Mouse (Mus musculus) heart, adult 8-10 months (tissue): ENCODE data around the gene Kdsr. TPM values are rescaled to one million over a fixed set of nuclear protein-coding genes. Genes with fewer than 3 reads are reported as not detected.
"Not testable (repeated sequence)": the region's sequence is repeated elsewhere in the genome, so short reads cannot be mapped to it uniquely, and the experiment has no call there.

ENCODE experiments used
- DNase-seq: peaks from one replicate; pipeline ENCODE4 v3.0.0; 2022; ENCODE audit warnings: low spot score
- total RNA-seq, 4 experiments: library from RNA; stranded (reverse); gene quantifications; 2 replicates each; pipeline ENCODE4 v1.2.4; 2022

Kdsr gene
- total RNA-seq, 4 experiments from 2014 or later = 4.3 to 7.5 (median 5.0) TPM

DNA sequence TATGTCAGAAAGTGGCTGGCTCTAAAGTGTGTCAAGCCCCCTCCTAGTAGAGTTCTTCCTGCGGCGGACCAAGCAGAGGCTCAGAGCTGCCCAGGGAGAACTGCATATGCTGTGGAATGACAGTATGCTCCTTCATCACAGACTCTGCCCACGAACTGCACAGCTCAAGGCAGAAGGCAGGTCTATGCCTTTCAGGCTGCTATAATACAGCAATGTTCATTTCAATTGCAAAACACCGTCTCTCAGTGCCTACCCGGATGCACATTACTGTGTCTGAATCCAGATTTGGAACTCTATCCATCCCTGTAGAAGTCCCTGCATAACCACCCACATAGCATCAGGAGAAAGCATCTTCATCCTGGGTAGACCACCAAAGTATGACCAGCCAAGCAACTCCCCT lies 19.7 kb downstream of the Kdsr start:
- DNase-seq = no peak

DNA sequence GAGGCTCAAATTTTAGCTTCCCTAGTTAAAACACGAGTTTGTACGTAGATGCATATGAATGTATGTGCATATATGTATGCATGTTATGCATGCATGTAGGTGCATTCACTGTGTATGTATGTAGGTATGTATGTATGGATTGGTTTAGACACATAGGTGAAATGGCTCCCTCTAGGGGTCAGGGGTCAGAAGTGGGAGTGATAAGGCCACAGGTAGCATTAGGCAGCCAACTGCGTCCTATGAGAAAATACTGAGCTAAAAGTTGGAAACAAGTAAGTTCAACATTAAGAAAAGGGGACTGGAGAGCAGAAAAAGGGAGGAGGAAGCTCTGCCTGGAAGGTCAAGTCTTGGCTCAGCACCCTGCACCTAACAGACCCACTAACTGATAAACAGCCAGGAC lies 21.4 kb downstream of the Kdsr start:
- no peak for DNase-seq

DNA sequence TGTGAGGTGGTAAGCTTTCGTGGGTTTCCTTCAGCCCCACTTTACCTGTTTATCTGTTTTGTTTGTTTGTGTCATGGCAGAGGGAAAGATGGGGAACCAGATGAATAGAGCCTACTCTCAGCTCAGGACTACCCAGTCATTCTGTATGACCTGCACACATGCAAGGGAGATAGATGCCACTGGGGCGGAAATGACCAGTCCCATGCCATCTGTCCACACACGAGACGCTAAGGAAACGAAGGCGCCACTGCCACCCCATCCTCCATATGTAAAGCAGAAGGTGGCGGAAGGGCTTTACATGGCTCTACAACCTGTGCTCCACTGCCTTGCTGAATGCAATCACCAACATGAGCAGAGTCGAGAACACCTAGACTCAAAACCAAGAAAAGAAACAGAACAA lies 23.3 kb downstream of the Kdsr start:
- DNase-seq = no peak

DNA sequence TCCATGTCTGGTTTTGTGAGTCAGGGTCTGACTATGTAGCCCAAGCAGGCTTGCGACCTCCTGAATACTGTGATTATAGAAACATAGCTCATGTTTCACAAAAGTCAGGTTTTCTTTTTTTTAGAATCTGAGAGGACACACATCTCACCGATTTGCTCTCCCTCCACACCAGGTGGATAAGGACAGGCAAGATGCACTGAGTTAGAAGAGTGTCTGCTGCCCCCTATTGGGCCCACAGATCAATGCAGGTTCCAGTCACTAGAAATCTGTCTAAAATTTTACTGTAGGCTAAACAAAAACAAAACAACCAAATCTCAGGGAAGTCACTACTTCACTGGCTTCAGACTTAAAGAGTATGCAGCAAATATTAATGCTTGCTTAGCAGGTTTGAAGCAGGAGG lies 23.9 kb downstream of the Kdsr start:
- DNase-seq = peak; percentile 19

DNA sequence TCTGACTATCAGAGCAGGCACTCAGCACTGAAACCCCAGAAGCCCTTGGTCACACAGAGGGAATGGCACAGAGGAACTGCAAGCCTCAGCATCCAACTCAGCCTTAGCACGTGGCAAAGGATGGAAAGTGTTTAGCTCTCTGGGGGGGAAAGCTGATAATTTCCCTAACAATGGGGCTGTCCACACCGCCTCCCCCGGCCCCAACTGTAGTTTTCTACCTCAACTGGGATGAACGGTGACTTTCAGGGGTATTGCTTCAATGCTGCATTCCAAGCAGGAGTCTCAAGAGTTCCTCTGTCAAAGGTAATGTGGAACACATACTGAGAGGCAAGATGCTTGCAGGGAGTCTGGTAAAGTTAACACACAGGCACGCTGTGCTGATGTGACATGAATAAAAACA lies 37.5 kb downstream of the Kdsr start:
- DNase-seq = no peak

DNA sequence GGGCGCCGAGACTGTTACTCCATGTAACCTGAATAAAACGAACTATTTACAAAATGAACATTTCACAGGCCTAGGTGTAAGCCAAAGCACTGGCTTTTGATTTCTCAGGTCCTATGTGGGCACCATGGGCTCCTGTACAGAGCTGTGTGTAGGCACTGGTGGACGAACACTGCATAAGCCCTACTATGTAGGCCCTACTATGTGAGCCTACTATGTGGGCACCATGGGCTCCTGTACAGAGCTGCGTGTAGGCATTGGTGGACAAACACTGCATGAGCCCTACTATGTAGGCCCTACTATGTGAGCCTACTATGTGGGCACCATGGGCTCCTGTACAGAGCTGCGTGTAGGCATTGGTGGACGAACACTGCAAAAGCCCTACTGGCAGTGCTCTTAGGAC lies 41.8 kb downstream of the Kdsr start:
- DNase-seq = not testable (repeated sequence)

DNA sequence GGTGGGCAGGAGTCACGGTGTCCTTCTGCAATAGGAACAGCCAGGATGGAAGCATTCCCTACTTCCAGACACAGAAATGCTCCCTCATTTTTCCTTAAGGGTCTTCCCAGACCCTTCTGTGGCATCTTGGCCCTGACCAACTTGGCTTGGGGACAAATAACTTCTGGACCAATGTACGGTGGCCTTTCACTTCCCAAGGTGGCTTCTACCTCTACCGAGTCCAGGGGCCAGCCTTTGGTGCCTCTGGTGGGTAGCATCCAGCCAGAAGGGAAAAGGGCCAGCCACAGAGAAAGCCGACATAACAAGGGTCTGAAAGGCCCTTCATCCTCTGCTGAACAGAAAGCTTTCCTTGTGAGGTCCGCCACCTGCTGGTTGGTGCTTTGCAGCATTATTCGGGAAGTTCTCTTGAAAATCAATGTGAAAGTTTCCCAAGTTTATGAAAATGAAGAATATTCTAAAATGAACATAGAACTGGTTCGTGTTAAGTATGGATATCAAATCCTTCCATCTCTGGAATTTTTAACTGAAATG lies 42.4 kb downstream of the Kdsr start:
- DNase-seq = peak; percentile 81

DNA sequence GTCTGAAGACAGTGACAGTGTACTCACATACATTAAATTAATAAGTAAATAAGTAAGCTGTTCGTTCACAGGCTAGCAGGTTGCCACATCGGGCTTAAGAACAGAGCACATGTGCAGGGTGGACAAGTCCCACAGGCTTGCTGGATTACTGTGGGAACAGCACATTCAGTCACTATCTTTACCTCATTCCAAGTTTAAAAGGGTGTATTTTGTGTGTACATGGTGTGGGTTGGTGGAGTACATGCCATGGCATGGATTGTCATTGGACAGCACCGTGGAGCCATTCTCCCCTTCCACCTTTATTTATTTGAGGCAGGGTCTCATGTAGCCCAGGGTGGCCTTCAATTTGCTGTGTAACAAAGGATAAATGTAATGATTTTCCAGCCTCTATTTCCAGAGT lies 43.4 kb downstream of the Kdsr start:
- no peak for DNase-seq

DNA sequence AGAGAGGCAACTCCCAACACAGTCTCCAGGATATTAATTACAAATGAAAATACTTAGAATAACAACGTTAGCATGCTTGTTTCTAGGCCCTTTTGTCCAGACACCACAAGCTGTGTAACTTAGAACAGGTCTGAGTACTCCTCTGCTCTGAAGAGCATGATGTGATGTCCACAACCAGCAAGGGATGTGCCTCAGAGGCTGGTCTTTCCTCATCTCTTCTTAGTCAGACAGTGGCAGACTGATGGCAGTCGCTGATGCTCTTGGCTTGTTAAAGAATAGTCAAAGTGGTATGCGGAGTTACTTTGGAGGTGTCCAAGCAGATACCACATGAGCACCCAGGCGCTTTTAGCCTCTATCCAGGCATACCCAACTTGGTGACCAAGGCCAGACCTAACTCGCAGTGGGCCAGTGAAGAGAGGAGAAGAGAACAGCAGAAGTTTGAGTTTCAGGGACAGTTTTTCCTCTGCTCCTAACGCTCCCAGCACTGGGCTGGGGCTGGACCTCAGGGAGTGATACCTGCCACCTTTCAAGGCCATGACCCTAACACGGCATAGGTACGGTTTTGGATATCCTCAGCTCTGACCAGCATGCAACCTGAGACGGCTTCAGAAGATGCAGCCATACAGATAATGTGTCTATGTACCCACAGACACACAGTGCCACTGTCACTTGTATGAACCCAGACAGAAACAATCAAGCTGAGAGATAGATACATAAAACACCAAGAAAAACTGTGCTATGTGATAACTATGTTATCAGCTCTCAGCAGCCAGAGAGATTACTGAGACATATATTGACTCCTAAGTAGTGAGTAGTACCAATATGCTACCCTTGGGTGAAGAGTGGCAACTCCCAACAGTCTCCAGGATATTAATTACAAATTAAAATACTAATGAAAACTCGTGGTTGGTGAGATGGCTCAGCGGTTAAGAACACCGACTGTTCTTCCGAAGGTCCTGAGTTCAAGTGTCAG lies 44.1 kb downstream of the Kdsr start:
- no peak for DNase-seq

DNA sequence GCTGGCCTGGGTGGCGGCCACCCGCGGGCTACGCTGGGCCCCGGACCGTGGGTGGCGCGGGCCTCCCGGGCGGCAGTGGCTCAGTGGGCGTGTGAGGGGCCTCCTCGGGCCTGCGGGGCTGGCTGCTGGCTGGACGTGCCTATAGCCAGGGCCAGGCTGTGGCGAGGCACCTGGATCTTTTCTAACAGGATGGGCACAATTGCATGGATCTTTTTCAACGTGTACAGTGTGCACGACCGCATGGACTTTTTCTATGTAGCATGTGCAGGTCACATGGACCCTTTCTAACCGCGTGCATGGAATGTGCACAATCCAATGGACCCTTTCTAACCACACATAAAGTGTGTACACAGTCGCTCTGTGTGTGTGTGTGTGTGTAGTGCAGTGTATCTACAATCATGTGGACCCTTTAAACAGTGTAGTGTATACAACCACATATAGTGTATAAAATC lies 45.0 kb downstream of the Kdsr start:
- DNase-seq = no peak

DNA sequence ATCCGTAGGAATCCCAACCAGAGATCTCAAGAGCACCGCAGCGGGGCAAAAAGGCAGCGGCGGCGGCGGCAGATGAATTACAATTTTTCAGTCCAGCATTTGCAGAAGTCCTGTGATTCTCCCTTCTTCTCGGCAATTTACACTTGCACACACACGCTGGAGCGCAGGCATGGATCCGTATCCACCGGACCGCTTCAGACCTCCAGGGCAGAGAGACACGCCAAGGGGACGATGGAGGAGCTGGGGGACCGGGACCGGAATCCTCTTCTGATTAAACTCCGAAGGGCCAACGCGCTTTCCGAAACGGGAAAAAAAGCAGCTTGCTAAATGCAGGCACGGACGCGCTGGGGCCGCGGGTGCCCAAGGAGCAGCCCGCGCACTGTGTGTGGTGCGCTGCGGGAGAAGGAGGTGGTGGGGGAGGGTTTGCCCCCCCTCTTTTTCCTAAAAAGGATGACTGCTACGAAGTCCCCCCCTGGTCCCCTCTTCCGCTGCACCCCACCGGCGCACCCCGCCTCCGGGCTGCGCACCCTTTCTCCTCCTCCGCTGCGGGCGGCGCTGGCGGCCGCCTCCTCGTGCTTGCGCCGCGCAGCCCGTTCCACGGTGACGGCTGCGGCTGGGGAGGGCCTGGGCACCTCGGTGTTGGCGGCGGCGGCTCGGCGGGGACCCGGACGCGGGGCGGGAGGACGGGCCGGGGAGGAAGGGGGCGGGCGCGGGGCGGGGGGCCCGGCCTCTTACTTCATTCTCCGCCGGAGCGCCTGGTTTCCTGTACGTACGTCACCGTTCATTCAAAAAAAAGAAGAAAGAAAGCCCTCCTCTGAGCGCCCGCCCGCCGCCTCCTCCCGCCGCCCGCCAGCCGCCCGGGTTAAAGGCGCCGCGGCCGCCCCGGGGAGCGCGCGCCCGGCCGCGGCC lies 45.7 kb downstream of the Kdsr start, which contains the start of gene Bcl2:
Bcl2 (minus strand) TSS at position 654 of the 909 bp plus-strand sequence.
- DNase-seq = peak; percentile 79

DNA sequence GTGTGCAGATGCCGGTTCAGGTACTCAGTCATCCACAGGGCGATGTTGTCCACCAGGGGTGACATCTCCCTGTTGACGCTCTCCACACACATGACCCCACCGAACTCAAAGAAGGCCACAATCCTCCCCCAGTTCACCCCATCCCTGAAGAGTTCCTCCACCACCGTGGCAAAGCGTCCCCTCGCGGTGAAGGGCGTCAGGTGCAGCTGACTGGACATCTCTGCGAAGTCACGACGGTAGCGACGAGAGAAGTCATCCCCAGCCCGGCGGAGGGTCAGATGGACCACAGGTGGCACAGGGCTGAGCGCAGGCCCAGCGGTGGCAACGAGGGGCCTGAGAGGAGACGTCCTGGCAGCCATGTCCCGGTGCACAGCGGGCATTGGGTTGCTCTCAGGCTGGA lies 47.2 kb downstream of the Kdsr start:
- DNase-seq = peak; percentile 67

DNA sequence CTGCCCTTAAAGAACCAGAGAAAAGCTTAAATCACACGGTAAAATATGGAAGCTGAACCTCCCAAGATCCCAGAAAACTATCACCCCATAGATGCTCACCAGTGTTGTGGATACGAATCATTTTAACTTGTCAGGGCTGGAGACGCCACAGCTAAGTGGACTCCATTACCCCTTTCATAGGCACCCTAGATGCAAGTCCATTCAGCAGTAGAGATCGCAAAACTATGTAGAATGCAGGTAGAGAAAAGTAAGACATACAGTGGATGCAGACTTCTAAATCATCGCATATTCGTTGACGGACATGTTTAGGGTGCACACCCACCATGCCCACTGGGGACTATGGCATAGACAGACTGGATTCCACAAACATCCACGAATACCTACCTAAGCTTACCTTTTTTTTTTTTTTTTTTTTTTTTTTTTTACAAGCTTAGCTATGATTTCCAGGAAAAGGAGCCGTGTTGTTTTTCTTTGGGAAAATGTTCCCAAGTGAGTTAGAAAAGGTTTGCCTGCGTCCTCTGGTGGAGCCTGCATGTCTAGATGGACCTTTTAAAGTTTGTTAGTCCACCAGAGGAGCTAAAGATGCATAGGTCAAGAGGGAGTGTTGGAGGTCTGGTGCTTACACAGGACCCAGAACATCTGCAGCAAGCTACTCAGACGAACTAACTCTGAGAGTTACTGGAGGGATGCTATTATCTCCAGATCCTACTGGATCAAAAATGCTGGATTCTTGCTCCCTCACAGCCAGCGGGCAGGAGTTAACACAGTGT lies 48.0 kb downstream of the Kdsr start:
- DNase-seq = no peak

DNA sequence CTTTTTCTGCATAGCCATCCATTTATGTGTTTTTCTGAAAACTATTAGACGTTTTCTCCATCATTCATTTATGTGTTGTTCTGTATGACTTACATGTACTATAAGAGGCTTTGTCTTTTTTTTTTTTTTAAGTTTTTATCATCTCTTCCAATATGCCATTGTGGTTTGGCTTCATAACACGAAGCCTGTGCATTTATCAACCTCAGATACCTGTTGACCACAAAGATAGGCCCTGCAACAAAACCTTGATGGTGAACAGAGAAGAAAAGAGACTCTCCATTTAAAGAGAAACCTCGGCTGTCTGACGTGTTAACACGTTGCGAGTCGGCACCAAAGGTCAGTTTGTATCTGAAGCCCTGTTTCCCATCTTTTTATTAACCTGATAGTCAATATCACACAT lies 49.3 kb downstream of the Kdsr start:
- no peak for DNase-seq

DNA sequence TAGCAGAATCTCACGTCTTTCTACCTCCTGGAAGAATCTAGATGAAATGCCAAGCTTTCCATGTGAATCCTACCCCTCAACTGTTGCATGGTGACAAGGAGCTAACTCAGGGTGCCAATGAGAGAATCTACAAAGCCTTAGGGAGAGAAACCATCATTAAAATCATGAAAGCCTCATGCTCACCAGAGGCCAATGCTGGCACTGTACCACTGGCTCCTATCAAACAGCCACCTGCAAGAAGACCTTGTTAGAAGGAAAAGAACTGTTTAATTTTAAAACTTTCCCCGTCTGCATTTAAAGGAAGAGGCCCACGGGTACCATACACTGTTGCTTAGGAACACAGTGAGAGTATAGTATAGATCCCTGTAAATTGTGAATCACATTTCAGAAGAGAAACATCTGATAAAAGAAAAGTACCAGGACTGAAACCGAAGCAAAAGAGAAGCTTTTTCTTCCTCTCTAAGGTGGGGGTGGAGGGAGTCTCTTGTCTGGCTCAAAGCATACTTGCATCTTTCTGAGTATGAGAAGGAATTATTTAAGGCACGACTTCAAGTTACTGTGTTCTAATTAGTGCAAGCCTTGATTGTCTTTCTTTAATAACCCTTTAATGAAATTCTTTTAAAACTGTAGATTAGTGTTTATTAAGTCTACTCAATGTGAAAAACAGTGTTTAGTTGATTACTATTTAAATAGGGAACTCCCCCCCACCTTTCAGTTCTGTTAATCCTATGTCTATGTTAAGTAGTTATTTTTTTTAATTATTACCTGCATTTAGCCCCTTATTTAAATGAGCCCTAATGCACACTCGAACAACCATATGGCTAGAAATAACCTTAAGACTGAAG lies 52.3 kb downstream of the Kdsr start:
- DNase-seq = no peak

DNA sequence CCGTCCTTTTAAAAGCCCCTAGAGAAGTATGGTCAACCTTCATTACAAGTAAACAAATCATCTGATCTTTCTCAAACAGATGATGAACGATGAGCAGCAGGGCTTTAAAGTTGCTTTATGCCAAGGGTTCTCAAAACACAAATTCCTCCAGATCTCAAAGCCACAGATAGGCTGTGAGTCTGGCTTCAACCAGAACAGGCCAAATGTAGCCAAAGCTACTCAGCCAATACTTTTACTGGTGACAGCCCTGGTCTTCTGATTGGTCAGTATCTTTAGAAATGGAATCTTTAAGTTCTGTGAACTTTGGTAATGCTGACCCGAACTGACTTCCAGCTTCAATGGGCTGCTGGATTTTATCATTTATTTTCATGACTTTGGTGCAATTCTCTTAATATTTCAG lies 56.3 kb downstream of the Kdsr start:
- no peak for DNase-seq

DNA sequence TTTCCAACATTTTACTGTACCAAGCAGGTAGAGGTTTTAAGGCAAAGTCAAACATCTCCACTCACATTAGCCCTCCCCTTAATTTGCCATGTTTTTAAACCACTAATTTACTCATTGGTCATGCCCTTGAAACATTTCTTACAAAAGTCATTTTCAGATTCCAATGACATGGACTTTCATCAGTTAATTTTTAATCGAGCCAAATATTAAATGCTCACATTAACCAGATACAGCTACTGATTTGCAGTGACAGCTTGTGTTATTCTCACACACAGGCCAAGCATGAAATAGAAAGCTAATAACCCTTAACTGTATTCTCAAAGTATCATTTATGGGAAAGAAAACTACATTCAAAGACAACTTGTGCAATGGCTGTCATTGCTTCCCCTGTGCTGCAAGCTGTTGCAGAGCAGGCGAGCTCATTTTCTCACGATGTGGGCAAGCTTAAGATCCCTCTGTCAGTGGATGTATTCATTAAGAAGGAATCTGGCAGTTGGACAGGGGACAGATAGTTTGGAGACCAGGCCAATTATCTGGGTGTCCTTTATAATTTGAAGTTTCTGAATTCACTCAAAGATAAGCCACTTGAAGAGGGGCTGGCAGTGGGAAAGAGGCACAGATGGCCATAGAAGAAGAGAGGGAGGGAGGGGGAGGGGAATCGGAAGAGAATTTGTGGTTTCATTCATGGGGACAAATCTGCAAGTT lies 56.9 kb downstream of the Kdsr start:
- no peak for DNase-seq

DNA sequence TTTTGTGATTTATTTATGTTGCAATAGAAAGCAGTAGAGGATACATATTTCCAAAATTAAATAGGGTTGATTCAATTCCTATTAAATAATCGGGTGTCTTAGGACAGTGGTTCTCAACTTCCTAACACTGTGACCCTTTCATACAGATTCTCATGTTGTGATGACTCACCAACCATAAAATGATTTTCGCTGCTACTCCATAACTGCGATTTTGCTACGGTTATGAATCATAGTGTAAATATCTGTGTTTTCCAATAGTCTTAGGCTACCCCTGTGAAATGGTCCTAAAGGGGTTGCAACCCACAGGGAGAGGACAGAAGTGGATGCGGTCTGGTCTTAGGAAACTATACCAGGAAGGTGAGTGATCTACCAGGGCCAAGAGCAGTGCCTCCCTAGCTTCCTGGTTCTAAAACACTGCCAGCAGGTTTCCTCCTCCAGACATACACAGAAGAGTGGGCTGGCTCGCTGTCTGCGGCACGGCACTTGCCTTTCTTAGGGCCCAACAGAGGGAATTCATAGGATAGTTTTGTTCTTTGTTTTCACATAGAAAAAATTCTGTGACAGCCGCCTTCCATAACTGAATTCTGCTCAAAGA lies 58.9 kb downstream of the Kdsr start:
- no peak for DNase-seq

DNA sequence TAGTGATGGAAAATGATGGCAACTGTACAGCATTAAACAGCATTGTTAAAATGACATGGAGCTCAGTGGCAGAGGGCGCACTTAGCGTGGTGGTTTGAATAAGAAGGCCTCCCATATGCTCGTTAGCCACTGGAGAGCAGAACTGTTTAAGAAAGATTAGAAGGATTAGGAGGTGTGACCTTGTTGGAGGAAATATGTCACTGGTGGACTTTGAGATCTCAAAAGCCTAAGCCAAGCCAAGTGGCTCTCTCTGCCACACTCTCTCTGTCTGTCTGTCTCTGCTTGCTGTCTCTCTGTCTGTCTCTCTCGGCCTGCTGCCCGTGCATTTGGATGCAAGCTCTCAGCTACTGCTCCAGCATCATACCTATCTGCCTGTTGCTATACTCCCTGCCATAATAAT lies 63.1 kb downstream of the Kdsr start:
- no peak for DNase-seq
